Mouse (Mus musculus) C2C12 (cell line): ENCODE results near the gene Gm11032.

Source experiments
- CEBPB ChIP-seq: IDR thresholded peaks from one replicate; pipeline ENCODE4 v1.6.1; 2011; ENCODE audit warnings: low read depth, mild to moderate bottlenecking, control low read depth, moderate library complexity
- CTCF ChIP-seq: IDR thresholded peaks from one replicate; pipeline ENCODE4 v1.5.1; 2011; ENCODE audit not compliant: control insufficient read depth, insufficient read depth, insufficient read length
- MAX ChIP-seq: IDR thresholded peaks from one replicate; pipeline ENCODE4 v1.6.1; 2011; ENCODE audit warnings: mild to moderate bottlenecking, control low read depth
- MYOD1 ChIP-seq: IDR thresholded peaks from one replicate; pipeline ENCODE4 v1.6.1; 2011; ENCODE audit warnings: low read depth; ENCODE audit not compliant: control insufficient read depth, insufficient read length
- USF1 ChIP-seq: IDR thresholded peaks from one replicate; pipeline ENCODE4 v1.6.1; 2011; ENCODE audit warnings: low read depth, mild to moderate bottlenecking, control low read depth, moderate library complexity

GRCm38 (mm10) chr11:4629861-4630280 lies 10.0 kb downstream of the Gm11032 start:
- TF ChIP-seq CTCF: no peak
- TF ChIP-seq USF1: no peak
- TF ChIP-seq MAX: no peak
- TF ChIP-seq CEBPB: no peak
- no peak for TF ChIP-seq MYOD1
